Mouse (Mus musculus): ENCODE measurements around the gene Rassf1.

DNA sequence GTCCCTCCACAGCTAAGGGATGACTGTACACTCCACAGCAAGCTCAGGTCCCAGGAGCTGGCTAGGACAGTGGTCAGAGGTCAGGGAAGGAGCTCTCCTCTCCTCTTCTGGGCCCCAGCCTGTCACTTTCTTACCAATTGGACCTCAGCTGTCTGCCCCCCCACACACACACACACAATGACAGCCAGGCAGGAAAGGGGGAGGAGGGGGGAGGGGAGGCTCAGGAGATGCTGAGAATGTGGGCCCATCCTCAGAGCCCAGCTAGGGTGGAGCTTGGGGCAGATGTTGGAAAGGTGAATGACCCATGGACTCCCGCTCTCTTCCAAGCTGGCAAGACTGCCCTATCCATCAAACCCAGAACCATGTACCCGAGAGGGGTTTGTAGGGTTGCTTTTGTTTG is 55.7 kb downstream of the Rassf1 start:
- TF ChIP-seq USF2 (conservative IDR thresholded peaks at IDR 0.05; ENCODE audit: low read depth, low read length) (no peak), CTCF (conservative IDR thresholded peaks at IDR 0.05 in 1 of 2, IDR thresholded peaks at IDR 0.05 in 1 of 2; ENCODE audit: low read depth in 2 of 2, low read length in 2 of 2) (no peak), KAT2A (IDR thresholded peaks at IDR 0.05; ENCODE audit: insufficient replicate concordance, low read length) (no peak), EP300 (IDR thresholded peaks at IDR 0.05; ENCODE audit: low read length) (no peak), CHD1 (IDR thresholded peaks at IDR 0.05; ENCODE audit: low read depth, low read length) (no peak), POLR2A (IDR thresholded peaks at IDR 0.05; ENCODE audit: low read depth, low read length) (no peak), MAX (IDR thresholded peaks at IDR 0.05; ENCODE audit: low read length) (no peak), CHD2 (IDR thresholded peaks at IDR 0.05; ENCODE audit: low read length) (no peak), HCFC1 (IDR thresholded peaks at IDR 0.05; ENCODE audit: low read depth, low read length) (no peak), ZKSCAN1 (IDR thresholded peaks at IDR 0.05; ENCODE audit: borderline replicate concordance, low read depth, low read length) (no peak)
